Mouse (Mus musculus): ENCODE results near the gene Unc13a. TPM values are rescaled to one million over a fixed set of nuclear protein-coding genes. Genes with fewer than 3 reads are reported as not detected.

Unc13a gene
- polyA plus RNA-seq, 1 experiment from 2014 or later, result 0.35 TPM

- ATAC-seq (peak; percentile 32; the same call in 1 of the 2 replicates), DNase-seq (ENCODE audit: low spot score) (peak; percentile 32)
- 39% methylated on average over 9 of the region's 9 CpGs for WGBS
- Histone ChIP-seq H3K4me2 (replicated peaks; ENCODE audit: low read depth, low read length) (0 out of 2 replicates have a peak overlapping the region, but pooled peaks have one; percentile 11), H3K27ac (ENCODE audit: low read length) (peak overlapping the region; percentile 66), H3K36me3 (ENCODE audit: insufficient read depth, low read length) (peaks cover 22% of the 10 kb centered on the region), H3K9me3 (ENCODE audit: low read length) (no peaks in the 10 kb centered on the region), H3K4me1 (ENCODE audit: insufficient read depth, low read depth, low read length) (peaks cover 13% of the 10 kb centered on the region; the same call in 1 of the 2 replicates), H3K4me3 (ENCODE audit: low read depth, low read length) (no peak overlapping the region), H3K27me3 (replicated peaks; ENCODE audit: insufficient read depth, low read length) (0 out of 2 replicates have a peak, but pooled peaks cover 7% of the 10 kb centered on the region), H3K9ac (replicated peaks; ENCODE audit: low read depth) (no peak overlapping the region)
- TF ChIP-seq CTCF (IDR thresholded peaks at IDR 0.05), result peak; percentile 33; the same call in 1 of the 2 replicates
- TF ChIP-seq EP300 (IDR thresholded peaks at IDR 0.05), result no peak
These were observed 44.1 kb downstream of the Unc13a start for GRCm38 (mm10) chr8:71627265-71628099.

GRCm38 (mm10) chr8:71626753-71627152 lies 44.8 kb downstream of the Unc13a start:
- Histone ChIP-seq H3K4me3 (ENCODE audit: low read depth, low read length) (no peak overlapping the region), H3K9ac (replicated peaks; ENCODE audit: low read depth) (no peak overlapping the region), H3K36me3 (ENCODE audit: insufficient read depth, low read length) (peaks cover 29% of the 10 kb centered on the region), H3K9me3 (ENCODE audit: low read length) (no peaks in the 10 kb centered on the region), H3K4me2 (replicated peaks; ENCODE audit: low read depth, low read length) (no peak overlapping the region), H3K4me1 (ENCODE audit: insufficient read depth, low read depth, low read length) (peaks cover 13% of the 10 kb centered on the region; the same call in 1 of the 2 replicates), H3K27ac (ENCODE audit: low read length) (no peak overlapping the region), H3K27me3 (replicated peaks; ENCODE audit: insufficient read depth, low read length) (0 out of 2 replicates have a peak, but pooled peaks cover 7% of the 10 kb centered on the region)
- TF ChIP-seq CTCF (IDR thresholded peaks at IDR 0.05), result no peak
- no peak for TF ChIP-seq EP300 (IDR thresholded peaks at IDR 0.05)
- no peak for ATAC-seq
- 77% methylated on average over 9 of the region's 9 CpGs for WGBS
- no peak for DNase-seq (ENCODE audit: low spot score)

DNA sequence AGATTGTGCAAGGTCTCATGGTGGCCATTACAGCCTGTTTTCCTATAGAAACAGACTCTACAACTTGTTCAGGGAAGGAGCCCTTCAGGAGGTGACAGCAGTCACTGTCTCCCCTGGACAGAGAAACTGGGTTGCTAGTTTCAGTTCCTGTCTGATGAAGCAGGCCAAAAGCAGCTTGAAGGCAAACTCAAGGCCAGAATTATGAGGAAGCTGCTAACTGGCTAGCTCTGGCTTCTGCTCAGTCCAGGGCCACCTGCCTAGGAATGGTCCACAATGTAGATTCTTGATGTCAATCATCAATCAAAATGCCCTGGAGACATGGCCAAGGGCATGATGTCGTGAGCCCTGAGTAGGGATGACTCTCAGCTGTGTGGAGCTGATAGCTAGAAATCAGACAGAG lies 46.5 kb downstream of the Unc13a start:
- ATAC-seq (no peak), DNase-seq (ENCODE audit: low spot score) (no peak)
- Histone ChIP-seq H3K9me3 (ENCODE audit: low read length) (no peaks in the 10 kb centered on the region), H3K4me2 (replicated peaks; ENCODE audit: low read depth, low read length) (no peak overlapping the region), H3K36me3 (ENCODE audit: insufficient read depth, low read length) (peaks cover 29% of the 10 kb centered on the region), H3K27me3 (replicated peaks; ENCODE audit: insufficient read depth, low read length) (0 out of 2 replicates have a peak, but pooled peaks cover 5% of the 10 kb centered on the region), H3K27ac (ENCODE audit: low read length) (no peak overlapping the region), H3K4me1 (ENCODE audit: insufficient read depth, low read depth, low read length) (peaks cover 13% of the 10 kb centered on the region; the same call in 1 of the 2 replicates), H3K4me3 (ENCODE audit: low read depth, low read length) (no peak overlapping the region), H3K9ac (replicated peaks; ENCODE audit: low read depth) (no peak overlapping the region)
- TF ChIP-seq CTCF (IDR thresholded peaks at IDR 0.05) (no peak), EP300 (IDR thresholded peaks at IDR 0.05) (no peak)
- 76% methylated on average over 1 of the region's 1 CpGs for WGBS

GRCm38 (mm10) chr8:71619786-71620185 lies 51.8 kb downstream of the Unc13a start:
- Histone ChIP-seq H3K4me2 (replicated peaks; ENCODE audit: low read depth, low read length) (no peak overlapping the region), H3K4me3 (ENCODE audit: low read depth, low read length) (no peak overlapping the region), H3K9me3 (ENCODE audit: low read length) (no peaks in the 10 kb centered on the region), H3K27ac (ENCODE audit: low read length) (no peak overlapping the region), H3K4me1 (ENCODE audit: insufficient read depth, low read depth, low read length) (no peaks in the 10 kb centered on the region), H3K9ac (replicated peaks; ENCODE audit: low read depth) (no peak overlapping the region), H3K36me3 (ENCODE audit: insufficient read depth, low read length) (peaks cover 54% of the 10 kb centered on the region), H3K27me3 (replicated peaks; ENCODE audit: insufficient read depth, low read length) (no peaks in the 10 kb centered on the region)
- ATAC-seq, result no peak
- TF ChIP-seq EP300 (IDR thresholded peaks at IDR 0.05), result no peak
- TF ChIP-seq CTCF (IDR thresholded peaks at IDR 0.05), result no peak
- DNase-seq (ENCODE audit: low spot score), result no peak
- 98% methylated on average over 2 of the region's 2 CpGs for WGBS

DNA sequence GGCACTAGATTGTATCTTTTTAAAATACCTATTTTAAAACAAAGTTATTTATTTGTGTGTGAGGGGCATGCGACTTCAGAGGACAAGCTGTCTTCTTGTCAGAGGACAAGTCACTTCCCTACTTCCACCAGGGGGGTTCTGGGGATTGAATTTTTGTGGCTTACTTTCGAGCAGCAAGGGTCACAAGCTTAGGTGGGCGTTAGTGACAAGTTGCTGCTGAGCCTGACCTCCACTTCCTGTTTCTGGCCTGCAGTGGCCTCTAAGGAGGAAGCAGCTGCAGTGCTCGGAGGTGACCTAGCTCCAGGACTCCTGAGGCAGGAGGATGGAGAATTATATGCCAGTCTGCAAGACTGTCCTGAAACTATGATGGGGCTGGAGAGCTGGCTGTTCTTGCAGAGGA lies 58.1 kb downstream of the Unc13a start:
- Histone ChIP-seq H3K9me3 (ENCODE audit: low read length) (no peaks in the 10 kb centered on the region), H3K27ac (ENCODE audit: low read length) (no peak overlapping the region), H3K4me2 (replicated peaks; ENCODE audit: low read depth, low read length) (no peak overlapping the region), H3K4me3 (ENCODE audit: low read depth, low read length) (no peak overlapping the region), H3K36me3 (ENCODE audit: insufficient read depth, low read length) (peaks cover 18% of the 10 kb centered on the region), H3K9ac (replicated peaks; ENCODE audit: low read depth) (no peak overlapping the region), H3K4me1 (ENCODE audit: insufficient read depth, low read depth, low read length) (peaks cover 4% of the 10 kb centered on the region; the same call in 1 of the 2 replicates), H3K27me3 (replicated peaks; ENCODE audit: insufficient read depth, low read length) (no peaks in the 10 kb centered on the region)
- 25% methylated on average over 4 of the region's 4 CpGs for WGBS
- TF ChIP-seq CTCF (IDR thresholded peaks at IDR 0.05), result no peak
- TF ChIP-seq EP300 (IDR thresholded peaks at IDR 0.05), result no peak
- ATAC-seq, result no peak
- peak; percentile 34 for DNase-seq (ENCODE audit: low spot score)

DNA sequence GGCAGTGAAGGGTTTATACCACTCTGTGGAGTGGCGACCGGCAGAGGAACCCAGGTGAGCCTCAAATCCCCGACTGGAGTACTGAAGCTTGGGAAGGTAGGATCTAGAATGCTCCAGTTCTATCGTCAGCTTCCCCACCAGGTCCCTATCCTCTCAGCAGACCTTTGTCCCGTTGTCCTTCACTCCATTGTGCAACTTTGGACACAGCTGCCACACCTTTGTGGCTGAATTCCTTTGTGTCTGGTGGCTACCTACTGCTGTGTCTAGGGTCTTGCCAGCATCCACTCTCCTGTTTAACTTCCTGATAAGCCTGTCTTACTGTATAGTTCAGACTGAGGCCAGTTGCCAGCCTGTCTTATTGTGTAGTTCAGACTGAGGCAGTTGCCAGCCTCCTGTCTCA lies 59.4 kb downstream of the Unc13a start:
- Histone ChIP-seq H3K9me3 (ENCODE audit: low read length) (no peaks in the 10 kb centered on the region), H3K36me3 (ENCODE audit: insufficient read depth, low read length) (peaks cover 9% of the 10 kb centered on the region; the same call in 1 of the 2 replicates), H3K4me2 (replicated peaks; ENCODE audit: low read depth, low read length) (peak overlapping the region; percentile 61), H3K4me3 (ENCODE audit: low read depth, low read length) (peak overlapping the region; percentile 85; the same call in 1 of the 2 replicates), H3K27ac (ENCODE audit: low read length) (no peak overlapping the region), H3K27me3 (replicated peaks; ENCODE audit: insufficient read depth, low read length) (no peaks in the 10 kb centered on the region), H3K9ac (replicated peaks; ENCODE audit: low read depth) (no peak overlapping the region), H3K4me1 (ENCODE audit: insufficient read depth, low read depth, low read length) (peaks cover 4% of the 10 kb centered on the region; the same call in 1 of the 2 replicates)
- no peak for TF ChIP-seq CTCF (IDR thresholded peaks at IDR 0.05)
- no peak for TF ChIP-seq EP300 (IDR thresholded peaks at IDR 0.05)
- DNase-seq (ENCODE audit: low spot score), result no peak
- WGBS, result 26% methylated on average over 5 of the region's 5 CpGs
- no peak for ATAC-seq

All from lung, postnatal 0 days (tissue).